Mouse (Mus musculus) cerebellum, postnatal 10 days (tissue): Measurements from ENCODE around the gene Gm49336.

Source experiments
- DNase-seq, 2 experiments: peaks; one replicate each; pipeline ENCODE4 v3.0.0; 2021; ENCODE audit warnings: mixed read lengths in 2 of 2

The Gm49336 gene

GRCm38 (mm10) chr14:60251281-60252003 is at the start of gene Gm49336, which contains the start of gene Nupl1:
TSS of gene Gm49336 (minus strand) at chr14:60251507.
TSS of gene Nupl1 (minus strand) at chr14:60251431.
- DNase-seq, result peak; percentile 98 to 99

GRCm38 (mm10) chr14:60301024-60301423 is 49.7 kb upstream of the Gm49336 start:
- DNase-seq, result no peak

GRCm38 (mm10) chr14:60300224-60300991 is 49.1 kb upstream of the Gm49336 start:
- DNase-seq, result peak; percentile 60 to 65

GRCm38 (mm10) chr14:60295531-60295930 is 44.2 kb upstream of the Gm49336 start:
- no peak for DNase-seq

GRCm38 (mm10) chr14:60290363-60290762 is 39.1 kb upstream of the Gm49336 start:
- no peak for DNase-seq

- no peak for DNase-seq
Observed at GRCm38 (mm10) chr14:60286194-60286863, 35.0 kb upstream of the Gm49336 start.

- no peak for DNase-seq
Observed at GRCm38 (mm10) chr14:60275301-60276276, 24.3 kb upstream of the Gm49336 start.

GRCm38 (mm10) chr14:60273346-60273745 is 22.0 kb upstream of the Gm49336 start:
- no peak for DNase-seq

- no peak for DNase-seq
Observed at GRCm38 (mm10) chr14:60269333-60269732, 18.0 kb upstream of the Gm49336 start.

GRCm38 (mm10) chr14:60264990-60265876 is 13.9 kb upstream of the Gm49336 start, which contains the start of gene Mtmr6:
TSS of gene Mtmr6 (plus strand) at chr14:60265228.
- DNase-seq, result peak; percentile 96

GRCm38 (mm10) chr14:60262316-60262715 is 11.0 kb upstream of the Gm49336 start:
- no peak for DNase-seq

GRCm38 (mm10) chr14:60257851-60258250 is 6.5 kb upstream of the Gm49336 start:
- DNase-seq, result no peak

- no peak for DNase-seq
Observed at GRCm38 (mm10) chr14:60257101-60257500, 5.8 kb upstream of the Gm49336 start.

GRCm38 (mm10) chr14:60256356-60256755 is 5.0 kb upstream of the Gm49336 start:
- DNase-seq, result no peak

GRCm38 (mm10) chr14:60254774-60255173 is 3.5 kb upstream of the Gm49336 start:
- DNase-seq, result no peak

- no peak for DNase-seq
Observed at GRCm38 (mm10) chr14:60253466-60253865, 2.2 kb upstream of the Gm49336 start.

- DNase-seq, result peak; percentile 67 to 77
Observed at GRCm38 (mm10) chr14:60252004-60253000, 995 bp upstream of the Gm49336 start.

- DNase-seq, result no peak
Observed at GRCm38 (mm10) chr14:60250879-60251278, 428 bp downstream of the Gm49336 start.

GRCm38 (mm10) chr14:60250366-60250765 is 941 bp downstream of the Gm49336 start:
- no peak for DNase-seq

GRCm38 (mm10) chr14:60238551-60238950 is 12.8 kb downstream of the Gm49336 start:
- DNase-seq, result no peak
